Mouse (Mus musculus) G1E-ER4 (cell line): ENCODE results near the gene Utrn. TPM values are rescaled to one million over a fixed set of nuclear protein-coding genes. Genes with fewer than 3 reads are reported as not detected.
A peak's percentile ranks its signal among the peaks of the same experiment; 100 is the strongest.

Source experiments
- GATA1 ChIP-seq: IDR thresholded peaks from one replicate; pipeline ENCODE4 v1.8.0; 2012; ENCODE audit warnings: low read length, inconsistent platforms
- polyA plus RNA-seq: library from polyadenylated mRNA; stranded (reverse); fragments of >175 nt; gene quantifications from 2 replicates; pipeline ENCODE4 v1.2.3, GENCODE M21; 2012

Utrn gene
- polyA plus RNA-seq, 1 experiment, result 5.9 TPM

DNA sequence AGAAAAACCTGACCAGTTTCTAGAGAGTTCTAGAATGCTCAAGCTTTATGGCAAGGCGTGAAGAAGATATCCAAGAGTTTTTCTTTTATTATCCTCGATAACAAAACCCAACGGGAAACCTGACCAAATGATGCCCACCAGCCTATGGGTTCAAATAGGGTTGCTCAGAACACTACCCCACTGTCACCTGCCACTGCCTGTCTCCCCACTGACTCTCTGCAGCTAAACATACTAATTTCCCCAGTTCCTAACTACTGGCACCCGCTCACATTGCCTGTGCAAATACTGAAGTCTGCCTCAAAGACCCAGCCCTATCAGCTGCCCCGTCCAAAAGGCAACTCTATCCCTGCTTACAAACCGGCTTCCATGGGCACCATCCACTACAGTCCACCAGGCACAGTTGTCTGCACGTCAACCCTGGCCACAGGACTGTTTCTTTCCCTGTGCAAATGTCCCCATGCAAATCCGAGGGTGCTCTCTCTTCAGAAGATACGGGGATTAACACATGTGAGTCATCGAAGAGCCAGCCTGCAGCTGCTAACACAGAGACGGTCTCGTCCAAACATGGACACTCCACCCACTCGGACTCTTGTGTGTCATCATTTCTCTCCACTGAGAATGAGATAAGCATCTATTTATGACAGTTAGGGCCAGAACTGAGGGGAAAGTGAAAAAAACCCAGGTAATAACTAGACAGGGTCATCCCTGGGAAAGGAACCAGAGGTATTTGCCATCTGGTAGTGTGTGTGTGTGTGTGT is 48.0 kb downstream of the Utrn start:
- TF ChIP-seq GATA1, result no peak

DNA sequence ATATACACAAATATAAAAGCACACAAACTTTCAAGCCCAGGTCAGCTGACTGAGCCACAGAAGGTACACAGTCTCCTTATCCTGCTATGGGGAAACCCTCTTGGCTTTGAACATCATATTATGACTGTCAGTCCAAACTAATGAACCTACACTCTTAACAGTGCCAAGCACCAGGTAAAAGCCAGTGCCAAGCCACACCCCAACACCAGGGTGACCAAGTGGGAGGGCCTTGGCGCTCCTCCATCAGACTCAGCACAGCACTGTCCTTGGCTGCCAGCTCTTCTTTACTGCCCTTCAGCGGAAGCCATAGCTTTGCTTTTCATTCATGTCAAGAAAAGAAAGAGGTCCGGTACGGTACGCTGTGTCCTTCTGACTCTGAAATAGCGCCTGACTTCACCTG is 51.8 kb downstream of the Utrn start:
- TF ChIP-seq GATA1, result no peak

DNA sequence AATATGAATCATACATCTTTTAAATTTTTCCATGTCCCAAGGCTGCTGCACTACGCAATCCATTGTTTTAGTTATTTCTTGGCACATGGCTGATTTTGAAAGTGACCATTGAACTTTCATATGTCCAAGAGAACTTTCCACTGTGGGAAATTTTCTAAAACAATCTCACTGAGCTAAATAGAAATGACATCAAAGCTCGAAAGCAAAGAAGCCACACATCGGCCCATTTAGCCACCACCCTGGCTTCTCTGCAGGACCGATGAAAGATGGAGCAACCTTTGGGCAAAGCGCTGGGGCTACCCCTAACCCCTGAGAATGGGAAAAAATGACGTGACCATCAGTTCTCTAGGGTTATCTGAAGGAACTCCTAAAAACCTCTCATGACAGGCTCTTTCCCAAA is 52.6 kb downstream of the Utrn start:
- no peak for TF ChIP-seq GATA1

DNA sequence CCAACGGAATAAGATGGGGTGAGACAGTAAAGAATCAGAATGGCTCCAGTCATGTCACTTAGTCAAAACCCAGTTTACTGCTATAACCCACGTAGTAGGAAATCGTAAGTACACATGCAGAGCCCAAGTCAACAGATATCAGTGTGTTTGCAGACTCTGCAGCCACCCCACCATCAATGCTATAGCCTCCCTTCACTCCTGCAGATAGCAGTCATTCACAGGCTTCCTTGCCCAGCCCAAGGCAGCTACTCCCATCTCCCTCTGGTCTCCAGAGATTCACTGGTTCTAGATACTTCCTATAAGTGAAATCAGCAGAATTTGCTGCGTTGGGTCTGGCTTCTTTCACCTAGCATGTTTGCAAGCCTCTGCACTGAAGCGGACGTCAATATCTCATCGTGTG is 54.8 kb downstream of the Utrn start:
- TF ChIP-seq GATA1, result no peak

DNA sequence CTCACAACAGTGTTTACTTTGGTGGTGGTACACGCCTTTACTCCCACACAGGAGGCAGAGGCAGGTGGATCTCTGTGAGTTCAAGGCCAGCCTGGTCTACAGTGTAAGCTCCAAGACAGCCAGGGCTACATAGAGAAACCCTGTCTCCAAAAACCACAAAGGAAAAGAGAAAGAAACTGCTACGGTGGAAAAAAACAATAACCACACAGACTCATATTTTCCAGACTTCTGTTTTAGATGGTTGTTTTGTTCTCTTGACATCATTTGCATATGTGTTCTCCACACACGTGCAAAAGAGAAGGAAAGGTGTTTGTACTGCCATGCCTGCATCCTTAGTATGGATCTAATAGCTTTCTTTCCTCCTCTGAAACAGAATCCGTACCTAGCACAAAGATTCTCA is 55.3 kb downstream of the Utrn start:
- TF ChIP-seq GATA1, result no peak

DNA sequence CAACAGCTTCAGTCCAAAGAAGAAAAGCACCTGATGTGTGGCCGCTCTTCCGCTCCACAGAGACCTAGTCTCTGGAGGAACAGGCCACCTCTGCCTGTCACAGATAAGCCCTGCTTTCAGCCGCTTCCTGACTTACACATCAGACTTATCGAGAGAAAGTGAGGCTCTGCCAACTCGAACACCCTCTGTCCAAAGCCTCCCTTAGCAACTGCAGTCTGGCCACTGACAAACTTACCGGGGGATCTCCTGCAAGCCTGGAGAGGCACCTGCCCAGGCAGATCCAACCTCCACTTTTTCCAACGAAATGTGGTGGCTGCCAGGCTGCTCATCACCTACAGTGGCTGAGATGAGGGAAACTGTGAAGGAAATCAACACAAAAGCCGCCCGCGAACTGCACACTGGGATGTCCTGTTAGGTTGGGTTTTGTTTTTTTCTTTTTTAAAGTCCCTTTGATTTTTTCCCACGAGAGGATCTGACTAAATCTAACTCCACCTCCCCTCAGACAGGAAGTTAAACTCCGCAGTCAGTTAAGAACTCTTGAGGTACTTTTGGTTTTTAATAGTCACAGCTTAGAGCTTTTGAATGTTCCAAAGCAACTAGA is 55.9 kb downstream of the Utrn start:
- TF ChIP-seq GATA1, result peak; percentile 55

DNA sequence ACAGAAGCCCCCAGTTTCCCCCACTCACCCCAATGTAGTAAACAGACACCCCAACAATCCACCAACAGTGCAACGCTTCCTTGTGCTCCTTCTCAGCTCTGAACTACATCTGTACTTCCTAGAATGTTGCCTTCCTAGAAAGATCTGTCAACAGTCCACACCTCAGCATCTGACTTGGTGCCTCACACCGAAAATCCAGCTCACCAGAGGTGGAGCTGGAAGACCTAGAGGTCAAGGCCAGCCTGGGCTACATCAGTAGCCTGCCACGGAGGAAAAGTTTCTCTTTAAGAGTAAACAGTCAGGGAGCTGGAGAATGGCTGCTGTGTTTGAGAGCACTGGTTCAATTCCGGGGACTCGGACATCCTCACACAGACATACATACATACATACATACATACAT is 56.5 kb downstream of the Utrn start:
- TF ChIP-seq GATA1, result no peak

DNA sequence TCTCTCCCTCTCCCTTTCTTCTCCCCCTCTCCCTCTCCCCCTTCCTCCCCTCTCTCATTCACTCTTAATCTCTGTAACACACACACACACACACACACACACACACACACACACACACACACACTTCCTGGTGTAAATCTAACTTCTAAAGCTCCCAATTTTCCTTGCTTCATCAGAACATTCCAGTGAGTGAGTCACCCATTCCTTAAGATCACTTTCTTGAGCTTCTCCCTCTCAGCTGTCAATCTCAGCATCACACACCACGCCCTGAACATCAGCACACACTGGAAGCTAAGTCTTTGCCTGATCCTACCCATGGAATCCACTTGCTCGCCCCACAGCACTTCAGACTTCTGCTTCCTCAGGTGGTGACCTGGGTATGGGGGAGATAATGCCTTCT is 58.3 kb downstream of the Utrn start:
- TF ChIP-seq GATA1, result no peak

DNA sequence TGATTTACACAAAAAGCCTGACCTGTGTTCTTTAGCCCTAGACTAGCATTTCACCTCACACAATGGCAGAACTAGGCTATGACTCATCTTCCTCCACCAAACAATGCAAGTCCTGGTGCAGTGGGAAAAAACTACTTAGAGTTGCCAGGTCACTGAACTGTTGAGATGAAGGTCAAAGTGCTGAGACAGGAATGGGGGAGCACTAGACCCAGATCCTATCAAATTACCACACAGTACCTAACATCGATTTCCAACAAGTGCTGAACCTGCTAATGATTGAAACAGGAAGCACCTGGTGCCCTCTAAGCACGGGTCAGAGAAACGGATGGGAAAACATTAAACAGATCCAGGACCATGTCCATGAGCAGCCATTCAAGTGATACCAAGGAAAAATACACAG is 59.5 kb downstream of the Utrn start:
- no peak for TF ChIP-seq GATA1

DNA sequence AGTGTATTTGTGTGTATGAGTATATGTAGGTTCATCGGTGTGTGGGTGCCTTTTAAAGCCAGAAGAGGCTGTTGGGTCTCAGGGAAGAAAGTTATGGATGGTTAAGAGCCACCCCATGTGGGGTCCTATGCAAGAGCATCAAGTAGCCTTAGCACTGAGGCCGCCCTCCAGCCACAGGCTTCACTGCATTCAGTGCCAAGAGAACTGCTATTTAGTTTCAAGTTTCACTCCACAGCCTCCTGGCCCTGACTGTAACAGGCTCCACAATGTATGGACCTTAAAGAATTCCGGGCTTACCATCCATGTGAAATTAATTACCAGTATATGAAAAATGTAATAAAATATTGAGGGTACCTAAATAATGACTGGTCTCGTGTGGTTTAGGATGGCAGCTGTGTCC is 60.7 kb downstream of the Utrn start:
- no peak for TF ChIP-seq GATA1

DNA sequence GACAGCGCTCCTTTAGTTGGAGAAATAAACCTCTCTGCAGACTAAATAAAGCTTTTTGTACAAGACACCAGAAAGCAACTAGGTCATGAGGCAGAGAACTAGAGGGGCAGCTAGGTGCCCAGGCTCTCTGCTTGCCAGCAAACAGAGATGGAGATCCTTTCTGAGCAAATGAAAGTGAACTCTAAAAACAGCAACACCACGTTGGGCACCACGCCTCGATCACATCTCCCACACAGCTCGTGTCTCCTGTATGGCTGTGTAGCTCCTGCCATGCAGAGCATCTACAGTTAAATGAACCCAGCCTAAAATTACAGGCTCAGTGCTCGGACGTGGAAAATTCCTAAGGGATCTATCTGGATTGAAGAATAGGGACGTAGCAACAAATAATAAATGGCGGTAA is 61.5 kb downstream of the Utrn start:
- TF ChIP-seq GATA1, result no peak

DNA sequence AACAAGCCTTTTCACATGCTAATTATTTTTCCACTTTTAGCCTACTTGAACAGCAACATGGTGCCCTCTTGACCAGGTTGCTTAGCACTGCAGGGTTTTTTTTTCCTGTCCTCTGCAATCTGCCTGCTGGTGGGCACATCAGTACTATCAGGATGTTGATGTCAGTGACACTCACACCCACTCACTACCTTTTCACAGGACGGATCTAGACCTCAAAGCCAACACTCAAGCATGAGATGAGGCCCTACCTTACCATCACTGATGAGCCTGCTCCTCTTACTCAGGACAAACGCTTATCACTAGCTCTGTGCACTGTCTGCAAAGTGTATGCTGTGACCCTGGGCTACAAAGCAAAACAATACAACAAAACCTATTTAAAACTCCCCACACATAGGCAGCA is 63.3 kb downstream of the Utrn start:
- TF ChIP-seq GATA1, result no peak

DNA sequence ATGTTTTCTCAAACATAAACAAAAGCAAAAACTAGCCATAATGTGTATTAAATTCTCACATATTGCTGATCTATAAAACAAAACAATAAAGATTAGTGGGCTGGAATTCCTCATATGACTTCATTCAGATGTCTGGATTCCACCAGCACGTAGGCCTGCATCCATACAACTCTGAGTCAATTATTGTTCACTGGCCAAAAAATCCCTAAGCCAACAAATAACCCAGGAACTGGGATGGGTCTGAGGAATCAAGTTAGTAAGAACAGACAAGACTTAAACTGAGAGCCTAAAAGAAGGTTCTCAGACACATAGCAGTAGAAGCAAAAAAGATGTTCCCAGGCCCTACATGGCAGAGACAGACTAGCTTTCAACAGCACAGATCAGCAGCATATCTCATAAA is 65.2 kb downstream of the Utrn start:
- no peak for TF ChIP-seq GATA1

DNA sequence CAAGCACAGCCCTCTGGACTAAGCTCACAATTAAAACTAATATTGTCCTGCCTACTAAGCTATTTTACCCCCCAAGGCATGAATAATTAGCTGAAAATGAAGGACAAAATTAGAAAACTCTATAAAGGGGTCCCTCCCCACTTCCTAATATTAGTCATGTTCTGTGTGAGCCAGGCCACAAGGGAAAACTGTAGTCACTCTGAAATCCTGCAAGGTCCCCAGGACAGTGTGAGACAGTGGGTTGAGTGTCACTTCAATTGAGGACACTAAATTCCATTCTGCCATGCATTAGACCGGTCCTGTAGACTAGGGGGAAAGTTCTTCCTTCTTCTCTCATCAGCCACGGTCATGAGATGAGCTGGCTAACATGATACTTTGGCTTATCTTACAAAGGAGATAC is 69.7 kb downstream of the Utrn start:
- TF ChIP-seq GATA1, result no peak

DNA sequence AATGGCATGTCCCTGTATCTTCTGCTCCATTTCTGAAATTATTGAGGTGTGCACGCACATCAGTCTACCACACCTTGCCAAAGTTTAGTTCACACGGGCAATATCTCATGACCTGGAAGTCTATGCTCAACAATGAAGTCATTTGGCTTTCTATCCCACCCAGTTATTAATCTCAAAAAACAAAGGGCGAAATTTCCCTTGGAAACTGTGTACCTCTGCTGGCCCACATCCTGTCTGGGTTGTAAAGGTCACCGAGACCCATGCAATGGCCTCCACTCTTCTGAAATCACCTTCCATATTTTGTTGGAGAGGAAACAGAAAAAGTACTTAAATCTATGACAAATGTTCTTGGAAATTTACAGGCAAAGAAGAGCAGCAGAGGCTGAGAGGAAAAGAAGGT is 70.9 kb downstream of the Utrn start:
- TF ChIP-seq GATA1, result no peak

DNA sequence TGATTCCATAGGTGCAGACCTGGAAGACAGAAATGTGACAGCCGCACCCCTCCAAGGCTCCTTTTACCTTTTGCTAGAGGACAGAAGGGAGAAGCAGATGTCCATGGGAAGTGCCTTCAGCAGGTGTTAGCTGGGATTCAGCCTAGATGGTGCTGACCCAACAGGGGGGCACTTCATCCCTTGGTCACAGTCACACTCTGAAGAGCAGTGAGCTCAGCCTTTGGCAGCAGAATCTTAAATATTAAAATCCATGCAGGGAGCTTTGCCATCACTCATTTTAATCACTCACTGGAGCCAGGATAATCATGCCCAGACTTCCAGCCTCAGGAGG is 72.7 kb downstream of the Utrn start:
- TF ChIP-seq GATA1, result no peak

DNA sequence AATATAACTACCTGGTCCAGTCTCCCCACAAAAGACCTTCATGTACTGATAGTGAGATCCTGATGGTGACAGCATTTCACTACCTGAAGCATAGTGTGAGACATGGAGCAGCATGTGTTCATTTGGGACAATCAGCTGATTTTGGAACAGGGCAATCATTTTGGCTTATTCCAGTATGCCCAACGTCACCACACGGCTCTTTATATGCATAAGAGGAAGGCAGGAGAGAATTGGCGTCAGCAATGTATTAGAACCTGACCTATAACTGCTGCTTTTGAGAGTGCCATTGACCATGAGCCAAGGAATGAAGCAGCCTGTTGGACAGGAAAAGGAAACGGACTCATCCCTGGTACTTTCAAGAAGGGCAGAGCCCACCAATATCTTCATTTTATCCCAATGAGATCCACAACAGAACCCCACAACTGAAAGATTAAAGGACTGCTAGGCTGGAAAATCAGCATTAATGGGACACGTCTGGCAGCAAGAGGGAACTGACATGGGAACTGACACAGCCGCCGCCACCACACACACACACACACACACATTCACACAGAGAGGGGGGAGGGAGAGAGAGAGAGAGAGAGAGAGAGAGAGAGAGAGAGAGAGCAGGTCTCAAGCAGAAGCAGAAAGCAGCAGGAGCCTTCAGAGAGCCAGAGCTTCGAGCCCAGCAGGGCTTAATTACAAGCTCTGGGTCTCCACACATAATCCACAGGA is 73.2 kb downstream of the Utrn start:
- no peak for TF ChIP-seq GATA1

DNA sequence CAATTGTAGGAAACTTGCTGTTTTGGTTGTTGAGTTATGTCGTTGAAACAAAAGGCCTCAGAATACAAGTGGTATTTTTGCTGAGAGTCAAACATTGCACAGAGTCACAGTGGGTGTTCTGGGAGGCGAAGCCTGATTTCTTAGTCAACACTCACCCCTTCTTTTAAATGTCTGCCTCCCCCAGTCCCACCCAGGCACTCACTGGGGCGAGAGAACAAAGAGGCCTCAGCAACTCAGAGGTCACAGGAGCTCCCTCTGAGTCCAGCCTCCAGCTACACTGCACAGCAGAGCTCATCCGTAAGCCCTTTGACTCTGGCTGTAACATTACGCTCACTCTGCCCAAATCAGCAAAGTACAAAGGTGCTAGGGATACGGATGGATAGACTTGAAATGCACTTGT is 77.1 kb downstream of the Utrn start:
- TF ChIP-seq GATA1, result no peak
